In the genomic region with DNA sequence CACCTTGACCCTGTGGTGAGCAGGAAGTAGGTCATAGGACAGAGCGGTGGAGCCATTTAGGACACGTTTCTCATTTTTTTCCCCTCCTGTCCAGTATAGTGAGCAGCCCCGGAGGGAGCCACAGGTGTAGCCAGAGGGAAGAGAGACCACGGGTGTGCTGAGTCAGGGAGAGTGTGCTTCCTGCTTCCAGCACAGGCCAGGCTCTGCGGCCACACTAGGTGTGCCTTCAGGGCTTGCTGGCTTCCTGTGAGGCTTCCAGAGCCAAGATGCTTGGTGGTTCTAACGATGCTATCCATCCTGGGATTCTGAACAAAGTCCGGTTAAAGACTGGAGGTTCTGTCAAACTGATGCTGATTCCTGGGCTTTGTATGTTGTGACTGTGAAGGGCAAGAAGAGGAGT, we compare ENCODE assay signal across 26 mouse cellular contexts.
"Had no signal": no experiment of that assay in that cellular context is flagged by ENCODE, and none has a peak within 500 bp of the region (broad histone marks: within the 10 kb centered on the region; RNA-seq: fewer than 3 reads in every experiment).

No protein-coding gene starts in this region.

- H3K9ac ChIP-seq: heart, embryonic 13.5 days; heart, embryonic 15.5 days; hindbrain, embryonic 13.5 days; hindbrain, embryonic 15.5 days; kidney, embryonic 15.5 days; limb, embryonic 13.5 days; limb, embryonic 15.5 days; liver, embryonic 12.5 days; liver, embryonic 14.5 days had no signal

- H3K9me3 ChIP-seq: heart, embryonic 13.5 days; heart, embryonic 15.5 days; hindbrain, embryonic 13.5 days; hindbrain, embryonic 15.5 days; kidney, embryonic 15.5 days; limb, embryonic 13.5 days; limb, embryonic 15.5 days; liver, embryonic 12.5 days had no signal

- H3K4me3 ChIP-seq: gastrocnemius, adult 2 months; heart, adult 2 months; heart, embryonic 13.5 days; heart, embryonic 15.5 days; hindbrain, embryonic 13.5 days; hindbrain, embryonic 15.5 days; kidney, embryonic 15.5 days; limb, embryonic 13.5 days; limb, embryonic 15.5 days; liver, embryonic 12.5 days had no signal

- H3K4me1 ChIP-seq: heart, embryonic 13.5 days; heart, embryonic 15.5 days; kidney, embryonic 15.5 days; limb, embryonic 13.5 days; limb, embryonic 15.5 days; liver, embryonic 12.5 days had no signal

- H3K4me2 ChIP-seq: heart, embryonic 11.5 days; heart, embryonic 13.5 days; heart, embryonic 15.5 days; hindbrain, embryonic 13.5 days; hindbrain, embryonic 15.5 days; kidney, embryonic 15.5 days; limb, embryonic 13.5 days; limb, embryonic 15.5 days; liver, embryonic 12.5 days had no signal

- H3K36me3 ChIP-seq: heart, embryonic 13.5 days; heart, embryonic 15.5 days; hindbrain, embryonic 15.5 days; kidney, embryonic 15.5 days; limb, embryonic 13.5 days; limb, embryonic 15.5 days; liver, embryonic 12.5 days had no signal

- H3K27me3 ChIP-seq: hindbrain, embryonic 13.5 days; hindbrain, embryonic 15.5 days; kidney, embryonic 15.5 days; limb, embryonic 13.5 days; limb, embryonic 15.5 days had no signal

- DNase-seq: gastrocnemius, adult 2 months; gastrocnemius, postnatal 10 days; gastrocnemius, postnatal 25 days; heart, adult 2 months; heart, postnatal 4 days; kidney, adult 11 months; kidney, adult 2 months; kidney, adult 9 months; kidney, postnatal 14 days; kidney, postnatal 36 days; layer of hippocampus, adult 9-11 months; layer of hippocampus, postnatal 36 days; left cerebral cortex, postnatal 4 days had no signal

- H3K27ac ChIP-seq: gastrocnemius, adult 2 months; heart, adult 2 months; heart, embryonic 13.5 days; heart, embryonic 15.5 days; hindbrain, embryonic 13.5 days; hindbrain, embryonic 15.5 days; hindbrain, postnatal 0 days; kidney, embryonic 15.5 days; kidney, postnatal 0 days; limb, embryonic 13.5 days; limb, embryonic 15.5 days; liver, embryonic 12.5 days; liver, embryonic 14.5 days had no signal

- ATAC-seq: hindbrain, postnatal 0 days; intestine, embryonic 16.5 days; liver, embryonic 12.5 days had no signal
